Mouse (Mus musculus): ENCODE results near the gene Zbtb48.

GRCm38 (mm10) chr4:151999481-151999880 is 28.0 kb downstream of the Zbtb48 start:
- no peak for TF ChIP-seq GATA1 (IDR thresholded peaks at IDR 0.05; ENCODE audit: low read length)
- no peak for TF ChIP-seq TAL1 (IDR thresholded peaks at IDR 0.05; ENCODE audit: low read length)
